Mouse (Mus musculus) layer of hippocampus, postnatal 36 days (tissue): ENCODE data around the gene Gm49354. TPM values are rescaled to one million over a fixed set of nuclear protein-coding genes. Genes with fewer than 3 reads are reported as not detected.

ENCODE experiments used
- DNase-seq, 2 experiments: peaks; one replicate each; pipeline ENCODE4 v3.0.0; 2022
- total RNA-seq, 2 experiments: library from RNA; stranded (reverse); gene quantifications; 2 replicates each; pipeline ENCODE4 v1.2.3; 2021

Gene Gm49354
- total RNA-seq, 2 experiments from 2014 or later: not detected

DNA sequence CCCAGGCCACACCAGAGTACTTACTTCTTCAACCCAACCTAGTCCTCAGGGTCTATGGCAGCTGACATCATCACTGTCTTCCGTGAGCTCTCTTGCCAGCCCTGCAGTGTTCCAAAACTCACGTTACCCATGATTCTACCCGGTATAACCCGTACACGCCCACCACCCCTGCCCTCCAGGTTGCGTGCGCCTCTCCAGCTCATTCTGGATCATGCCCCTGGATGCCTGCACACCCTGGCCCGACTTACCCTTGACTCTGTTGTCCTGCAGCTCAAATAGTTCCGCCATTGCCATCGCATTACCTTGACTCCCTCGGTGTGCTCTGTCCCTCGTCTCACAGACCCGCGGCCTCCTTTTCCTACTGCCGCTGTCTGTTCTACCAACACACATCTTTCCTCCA, 71.8 kb downstream of the Gm49354 start, which contains the start of gene Spata31d1a:
TSS of gene Spata31d1a (minus strand) at position 101 of the 400 bp plus-strand sequence.
- no peak for DNase-seq

Other genes starting within 250 kb of the Gm49354 start
- gene Agtpbp1, start 197.0 kb downstream of the Gm49354 start, total RNA-seq: 100 to 1,000 TPM; 347 to 388 TPM
- 100 to 1,000 TPM; 104 to 106 TPM for gene Naa35, start 197.0 kb downstream of the Gm49354 start, total RNA-seq
- 10 to 100 TPM; 64.3 to 74.2 TPM for gene Golm1, start 106.4 kb downstream of the Gm49354 start, total RNA-seq
- gene 4921517D22Rik, start 88.1 kb downstream of the Gm49354 start, total RNA-seq: not detected
- gene Spata31d1a, start 71.9 kb downstream of the Gm49354 start, total RNA-seq: under 1 TPM; 0.08 to 0.40 TPM
- under 1 TPM; 0.07 to 0.20 TPM for gene Spata31d1b, start 70.0 kb downstream of the Gm49354 start, total RNA-seq
- gene Spata31d1d, start 50.5 kb downstream of the Gm49354 start, total RNA-seq: not detected
- gene 1700014D04Rik, start 35.5 kb downstream of the Gm49354 start, total RNA-seq: 1 to 10 TPM in 1 of 2 experiments, under 1 TPM in 1; 0.55 to 1.0 TPM
- 100 to 1,000 TPM; 142 to 155 TPM for gene Isca1, start 12.4 kb downstream of the Gm49354 start, total RNA-seq
- 10 to 100 TPM; 60.2 to 61.2 TPM for gene Tut7, start 40.9 kb upstream of the Gm49354 start, total RNA-seq